Mouse (Mus musculus) neural tube, embryonic 13.5 days (tissue): Measurements from ENCODE around the gene Kif1bp. TPM values are rescaled to one million over a fixed set of nuclear protein-coding genes. Genes with fewer than 3 reads are reported as not detected.

Source experiments
- ATAC-seq: fragments of 200-750 bp; cut with Nextera tagmentation; 2 replicates; pipeline ENCODE4 v1.8.0; 2017; ENCODE audit warnings: low read depth, mild to moderate bottlenecking, moderate TSS enrichment, moderate library complexity
- H3K27ac ChIP-seq: fragments of 300-500 bp; sonication (generic); replicated peaks from 2 replicates; pipeline ENCODE4 v1.5.1; 2015; ENCODE audit warnings: moderate library complexity, mild to moderate bottlenecking, inconsistent platforms
- H3K27me3 ChIP-seq: fragments of 300-500 bp; sonication (generic); 2 replicates; pipeline ENCODE4 v1.6.1; 2015; ENCODE audit warnings: mild to moderate bottlenecking, inconsistent platforms
- H3K36me3 ChIP-seq: fragments of 300-500 bp; sonication (generic); 2 replicates; pipeline ENCODE4 v1.6.1; 2015; ENCODE audit warnings: mild to moderate bottlenecking, inconsistent platforms
- H3K4me1 ChIP-seq: fragments of 300-500 bp; sonication (generic); replicated peaks from 2 replicates; pipeline ENCODE4 v1.6.1; 2015; ENCODE audit warnings: inconsistent platforms
- H3K4me2 ChIP-seq: fragments of 300-500 bp; sonication (generic); 2 replicates; pipeline ENCODE4 v1.6.1; 2015; ENCODE audit warnings: inconsistent platforms, mild to moderate bottlenecking, moderate library complexity
- H3K4me3 ChIP-seq: fragments of 300-500 bp; sonication (generic); 2 replicates; pipeline ENCODE4 v1.5.1; 2015; ENCODE audit warnings: mild to moderate bottlenecking, inconsistent platforms
- H3K9ac ChIP-seq: fragments of 300-500 bp; sonication (generic); 2 replicates; pipeline ENCODE4 v1.6.1; 2015; ENCODE audit warnings: moderate library complexity, mild to moderate bottlenecking, inconsistent platforms
- H3K9me3 ChIP-seq: fragments of 300-500 bp; sonication (generic); 2 replicates; pipeline ENCODE4 v1.6.1; 2016; ENCODE audit warnings: inconsistent platforms
- WGBS: fragments of 180-500 bp; shearing (Covaris S2); methylation state at CpG from one replicate; pipeline ENCODE4 v1.1.7; 2015; 5-methylcytosine and 5-hydroxymethylcytosine counted together
- polyA plus RNA-seq: library from polyadenylated mRNA; unstranded; fragments of >200 nt; fragmentation: Nextera tagmentation; extraction: Ambion mirVana; gene quantifications from 2 replicates; pipeline ENCODE4 v1.2.1, GENCODE M21; 2015

Kif1bp gene
- polyA plus RNA-seq, 1 experiment from 2014 or later = 73.1 TPM

- Histone ChIP-seq H3K27ac (no peak overlapping the region), H3K27me3 (no peaks in the 10 kb centered on the region), H3K9me3 (no peaks in the 10 kb centered on the region), H3K36me3 (0 out of 2 replicates have a peak, but pooled peaks cover 3% of the 10 kb centered on the region), H3K4me1 (no peaks in the 10 kb centered on the region), H3K4me3 (no peak overlapping the region), H3K4me2 (no peak overlapping the region), H3K9ac (no peak overlapping the region)
- no peak for ATAC-seq
- WGBS = 79% methylated on average over 7 of the region's 7 CpGs
These were observed 27.4 kb downstream of the Kif1bp start for GRCm38 (mm10) chr10:62550787-62551300.

GRCm38 (mm10) chr10:62549523-62550166, 28.6 kb downstream of the Kif1bp start:
- Histone ChIP-seq H3K9me3 (no peaks in the 10 kb centered on the region), H3K36me3 (no peaks in the 10 kb centered on the region), H3K27ac (no peak overlapping the region), H3K27me3 (no peaks in the 10 kb centered on the region), H3K4me3 (no peak overlapping the region), H3K4me1 (no peaks in the 10 kb centered on the region), H3K4me2 (no peak overlapping the region), H3K9ac (no peak overlapping the region)
- 33% methylated on average over 14 of the region's 16 CpGs for WGBS
- no peak for ATAC-seq

GRCm38 (mm10) chr10:62546441-62546840, 31.8 kb downstream of the Kif1bp start:
- H3K27ac ChIP-seq = no peak overlapping the region
- H3K27me3 ChIP-seq = no peaks in the 10 kb centered on the region
- H3K4me3 ChIP-seq = no peak overlapping the region
- H3K9me3 ChIP-seq = no peaks in the 10 kb centered on the region
- H3K9ac ChIP-seq = no peak overlapping the region
- no peak overlapping the region for H3K4me2 ChIP-seq
- no peaks in the 10 kb centered on the region for H3K4me1 ChIP-seq
- ATAC-seq = no peak
- WGBS = 87% methylated on average over 10 of the region's 10 CpGs
- no peaks in the 10 kb centered on the region for H3K36me3 ChIP-seq

- no peak for ATAC-seq
- no peak overlapping the region for H3K4me3 ChIP-seq
- H3K4me2 ChIP-seq = no peak overlapping the region
- no peak overlapping the region for H3K9ac ChIP-seq
- H3K36me3 ChIP-seq = no peaks in the 10 kb centered on the region
- no peaks in the 10 kb centered on the region for H3K4me1 ChIP-seq
- H3K27ac ChIP-seq = no peak overlapping the region
- H3K9me3 ChIP-seq = no peaks in the 10 kb centered on the region
- H3K27me3 ChIP-seq = no peaks in the 10 kb centered on the region
These were observed 32.5 kb downstream of the Kif1bp start for GRCm38 (mm10) chr10:62545759-62546158.

GRCm38 (mm10) chr10:62544316-62544715, 33.9 kb downstream of the Kif1bp start:
- Histone ChIP-seq H3K36me3 (no peaks in the 10 kb centered on the region), H3K4me2 (no peak overlapping the region), H3K9ac (no peak overlapping the region), H3K27ac (no peak overlapping the region), H3K9me3 (no peaks in the 10 kb centered on the region), H3K4me1 (no peaks in the 10 kb centered on the region), H3K27me3 (no peaks in the 10 kb centered on the region), H3K4me3 (no peak overlapping the region)
- no peak for ATAC-seq
- WGBS = 91% methylated on average over 4 of the region's 4 CpGs

GRCm38 (mm10) chr10:62543399-62543808, 34.9 kb downstream of the Kif1bp start:
- Histone ChIP-seq H3K27me3 (no peaks in the 10 kb centered on the region), H3K4me3 (no peak overlapping the region), H3K9me3 (no peaks in the 10 kb centered on the region), H3K9ac (no peak overlapping the region), H3K36me3 (no peaks in the 10 kb centered on the region), H3K4me2 (no peak overlapping the region), H3K4me1 (no peaks in the 10 kb centered on the region), H3K27ac (no peak overlapping the region)
- ATAC-seq = no peak
- WGBS = 78% methylated on average over 12 of the region's 12 CpGs

GRCm38 (mm10) chr10:62542928-62543327, 35.3 kb downstream of the Kif1bp start:
- Histone ChIP-seq H3K36me3 (no peaks in the 10 kb centered on the region), H3K4me1 (no peaks in the 10 kb centered on the region), H3K9ac (no peak overlapping the region), H3K27me3 (no peaks in the 10 kb centered on the region), H3K4me3 (no peak overlapping the region), H3K27ac (no peak overlapping the region), H3K9me3 (no peaks in the 10 kb centered on the region), H3K4me2 (no peak overlapping the region)
- 94% methylated on average over 8 of the region's 8 CpGs for WGBS
- no peak for ATAC-seq

- Histone ChIP-seq H3K27me3 (no peaks in the 10 kb centered on the region), H3K36me3 (no peaks in the 10 kb centered on the region), H3K4me2 (no peak overlapping the region), H3K27ac (no peak overlapping the region), H3K9me3 (no peaks in the 10 kb centered on the region), H3K4me1 (no peaks in the 10 kb centered on the region), H3K9ac (no peak overlapping the region), H3K4me3 (no peak overlapping the region)
- WGBS = 95% methylated on average over 12 of the region's 12 CpGs
- no peak for ATAC-seq
These were observed 35.8 kb downstream of the Kif1bp start for GRCm38 (mm10) chr10:62542507-62542906.

GRCm38 (mm10) chr10:62541499-62541898, 36.8 kb downstream of the Kif1bp start:
- Histone ChIP-seq H3K4me1 (no peaks in the 10 kb centered on the region), H3K4me2 (no peak overlapping the region), H3K9ac (no peak overlapping the region), H3K36me3 (no peaks in the 10 kb centered on the region), H3K9me3 (no peaks in the 10 kb centered on the region), H3K27ac (no peak overlapping the region), H3K27me3 (no peaks in the 10 kb centered on the region), H3K4me3 (no peak overlapping the region)
- WGBS = 96% methylated on average over 12 of the region's 12 CpGs
- ATAC-seq = no peak

- Histone ChIP-seq H3K36me3 (no peaks in the 10 kb centered on the region), H3K27ac (no peak overlapping the region), H3K9me3 (no peaks in the 10 kb centered on the region), H3K4me1 (no peaks in the 10 kb centered on the region), H3K9ac (no peak overlapping the region), H3K4me2 (no peak overlapping the region), H3K4me3 (no peak overlapping the region), H3K27me3 (no peaks in the 10 kb centered on the region)
- WGBS = 78% methylated on average over 3 of the region's 3 CpGs
- ATAC-seq = no peak
These were observed 37.5 kb downstream of the Kif1bp start for GRCm38 (mm10) chr10:62540800-62541199.

- H3K9me3 ChIP-seq = no peaks in the 10 kb centered on the region
These were observed 43.7 kb downstream of the Kif1bp start for GRCm38 (mm10) chr10:62534509-62534908.

GRCm38 (mm10) chr10:62532832-62533231, 45.4 kb downstream of the Kif1bp start:
- no peaks in the 10 kb centered on the region for H3K36me3 ChIP-seq
- no peak for ATAC-seq
- WGBS = 51% methylated on average over 2 of the region's 2 CpGs

More at GRCm38 (mm10) chr10:62534509-62534908, 43.7 kb downstream of the Kif1bp start:
- H3K9ac ChIP-seq = no peak overlapping the region
- 81% methylated on average over 7 of the region's 7 CpGs for WGBS
- no peak overlapping the region for H3K27ac ChIP-seq
- H3K4me2 ChIP-seq = no peak overlapping the region
- ATAC-seq = no peak
- no peaks in the 10 kb centered on the region for H3K27me3 ChIP-seq
- no peak overlapping the region for H3K4me3 ChIP-seq
- H3K4me1 ChIP-seq = no peaks in the 10 kb centered on the region
- H3K36me3 ChIP-seq = no peaks in the 10 kb centered on the region

GRCm38 (mm10) chr10:62530183-62530582, 48.1 kb downstream of the Kif1bp start:
- WGBS = 83% methylated on average over 9 of the region's 9 CpGs
- no peak for ATAC-seq
- H3K4me3 ChIP-seq = no peak overlapping the region

More at GRCm38 (mm10) chr10:62532832-62533231, 45.4 kb downstream of the Kif1bp start:
- Histone ChIP-seq H3K27me3 (no peaks in the 10 kb centered on the region), H3K4me1 (no peaks in the 10 kb centered on the region), H3K27ac (no peak overlapping the region), H3K4me3 (no peak overlapping the region), H3K4me2 (no peak overlapping the region), H3K9me3 (no peaks in the 10 kb centered on the region), H3K9ac (no peak overlapping the region)

More at GRCm38 (mm10) chr10:62530183-62530582, 48.1 kb downstream of the Kif1bp start:
- Histone ChIP-seq H3K9ac (no peak overlapping the region), H3K27me3 (no peaks in the 10 kb centered on the region), H3K9me3 (no peaks in the 10 kb centered on the region), H3K4me2 (no peak overlapping the region), H3K4me1 (no peaks in the 10 kb centered on the region), H3K27ac (no peak overlapping the region), H3K36me3 (no peaks in the 10 kb centered on the region)
